Mouse (Mus musculus) liver, embryonic 18 days (tissue): Measurements from ENCODE around the gene Gpr4. TPM values are rescaled to one million over a fixed set of nuclear protein-coding genes. Genes with fewer than 3 reads are reported as not detected.

Experiments used
- polyA plus RNA-seq: library from polyadenylated mRNA; depleted of rRNA; stranded (reverse); fragments of >200 nt; gene quantifications from 2 replicates; pipeline ENCODE4 v1.2.3, GENCODE M21; 2012; rRNA removed

Gpr4 gene
- 0.94 and 0.97 TPM in 2 replicates for polyA plus RNA-seq

DNA sequence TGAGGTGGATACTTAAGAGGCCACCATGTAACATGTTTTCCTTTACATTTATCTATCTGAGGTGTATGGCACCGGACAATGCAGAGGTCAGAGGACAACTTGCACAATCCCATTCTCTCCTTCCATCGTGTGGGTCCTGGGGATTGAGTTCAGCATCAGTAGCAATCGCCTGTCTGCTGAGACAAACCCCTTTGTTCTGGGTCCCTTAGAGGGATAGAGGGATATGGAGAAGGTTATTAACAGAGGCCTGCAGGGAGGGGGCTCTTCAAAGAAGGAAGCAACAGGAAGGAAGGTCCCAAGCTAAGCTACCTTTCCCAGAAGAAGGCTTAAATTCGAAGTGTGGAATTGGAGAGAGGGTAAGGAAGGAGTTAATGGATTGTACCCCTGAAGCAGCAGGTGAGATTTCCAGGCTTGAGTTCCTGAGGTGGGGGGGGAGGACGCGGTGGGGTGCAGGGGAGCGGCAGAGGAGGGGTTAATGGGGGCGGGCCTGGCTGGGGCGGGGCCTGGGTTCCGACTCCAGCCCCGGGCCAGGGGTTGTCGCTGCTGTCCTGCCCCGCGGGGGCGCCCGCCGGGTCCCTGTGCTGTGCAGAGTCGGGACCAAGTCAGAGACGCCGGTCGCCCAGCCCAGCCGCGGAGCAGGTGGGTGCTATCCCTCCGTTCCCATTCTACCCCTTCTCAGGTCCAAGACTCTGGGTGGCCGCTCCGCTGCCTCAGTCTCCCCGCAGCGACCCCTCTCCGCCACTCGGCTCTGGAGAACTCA is at the start of gene Gpr4:
Gene Gpr4, plus strand, starts transcription at position 543 of the 760 bp plus-strand sequence.

GRCm38 (mm10) chr7:19165656-19166423 is 46.5 kb upstream of the Gpr4 start, which contains the start of gene Gipr:
Gipr (minus strand) TSS chr7:19166127.

GRCm38 (mm10) chr7:19175708-19176515 is 36.4 kb upstream of the Gpr4 start, which contains the start of gene Eml2:
Eml2 (plus strand) TSS chr7:19176421.

GRCm38 (mm10) chr7:19227883-19228792 is 15.8 kb downstream of the Gpr4 start, which contains the start of gene Opa3:
Opa3 (plus strand) TSS chr7:19228334.

GRCm38 (mm10) chr7:19271238-19272172 is 59.2 kb downstream of the Gpr4 start, which contains the start of gene Vasp:
Vasp (minus strand) TSS chr7:19271817.

Other genes with a start within 250 kb of the Gpr4 start
- gene Nanos2, start 225.1 kb upstream of the Gpr4 start, polyA plus RNA-seq, result not detected in 2 replicates
- 0.18 and 0.19 TPM in 2 replicates for gene Mypop, start 221.3 kb upstream of the Gpr4 start, polyA plus RNA-seq
- gene Irf2bp1, start 208.5 kb upstream of the Gpr4 start, polyA plus RNA-seq, result 7.0 and 7.7 TPM in 2 replicates
- gene Foxa3, start 189.0 kb upstream of the Gpr4 start, polyA plus RNA-seq, result 33.5 and 37.3 TPM in 2 replicates
- 22.4 and 28.2 TPM in 2 replicates for gene Sympk, start 188.2 kb upstream of the Gpr4 start, polyA plus RNA-seq
- not detected in 2 replicates for gene Rsph6a, start 157.8 kb upstream of the Gpr4 start, polyA plus RNA-seq
- gene Dmwd, start 136.3 kb upstream of the Gpr4 start, polyA plus RNA-seq, result 17.7 and 21.3 TPM in 2 replicates
- gene Dmpk, start 128.7 kb upstream of the Gpr4 start, polyA plus RNA-seq, result 28.8 and 30.2 TPM in 2 replicates
- gene Six5, start 117.9 kb upstream of the Gpr4 start, polyA plus RNA-seq, result 5.0 and 6.1 TPM in 2 replicates
- gene Gm4969, start 94.2 kb upstream of the Gpr4 start, polyA plus RNA-seq, result 0.11 and 0.14 TPM in 2 replicates
- 2.1 and 2.2 TPM in 2 replicates for gene Fbxo46, start 92.7 kb upstream of the Gpr4 start, polyA plus RNA-seq
- gene Qpctl, start 63.2 kb upstream of the Gpr4 start, polyA plus RNA-seq, result 2.8 and 3.1 TPM in 2 replicates
- gene Snrpd2, start 62.8 kb upstream of the Gpr4 start, polyA plus RNA-seq, result 42.5 and 46.3 TPM in 2 replicates
- gene Gipr, start 46.4 kb upstream of the Gpr4 start, polyA plus RNA-seq, result 1.00 and 2.3 TPM in 2 replicates
- 11.2 and 12.9 TPM in 2 replicates for gene Eml2, start 36.1 kb upstream of the Gpr4 start, polyA plus RNA-seq
- 6.5 TPM in 2 replicates for gene Opa3, start 15.8 kb downstream of the Gpr4 start, polyA plus RNA-seq
- gene Vasp, start 59.3 kb downstream of the Gpr4 start, polyA plus RNA-seq, result 46.0 and 54.2 TPM in 2 replicates
- gene Ppm1n, start 67.5 kb downstream of the Gpr4 start, polyA plus RNA-seq, result 0.06 and 0.12 TPM in 2 replicates
- 3.1 and 3.7 TPM in 2 replicates for gene Rtn2, start 70.1 kb downstream of the Gpr4 start, polyA plus RNA-seq
- 0.05 TPM in 2 replicates for gene Fosb, start 97.5 kb downstream of the Gpr4 start, polyA plus RNA-seq
- gene Ercc1, start 132.2 kb downstream of the Gpr4 start, polyA plus RNA-seq, result 7.9 and 9.1 TPM in 2 replicates
- 4.4 TPM in 2 replicates for gene Cd3eap, start 146.9 kb downstream of the Gpr4 start, polyA plus RNA-seq
- 0.73 and 1.9 TPM in 2 replicates for gene Ppp1r13l, start 147.2 kb downstream of the Gpr4 start, polyA plus RNA-seq
- gene Ercc2, start 169.5 kb downstream of the Gpr4 start, polyA plus RNA-seq, result 10.3 and 12.5 TPM in 2 replicates
- gene Klc3, start 191.6 kb downstream of the Gpr4 start, polyA plus RNA-seq, result 0.85 TPM in 2 replicates
- gene Ckm, start 192.2 kb downstream of the Gpr4 start, polyA plus RNA-seq, result 0.31 and 2.5 TPM in 2 replicates
- 4.5 and 4.8 TPM in 2 replicates for gene Mark4, start 246.3 kb downstream of the Gpr4 start, polyA plus RNA-seq